In the genomic region with DNA sequence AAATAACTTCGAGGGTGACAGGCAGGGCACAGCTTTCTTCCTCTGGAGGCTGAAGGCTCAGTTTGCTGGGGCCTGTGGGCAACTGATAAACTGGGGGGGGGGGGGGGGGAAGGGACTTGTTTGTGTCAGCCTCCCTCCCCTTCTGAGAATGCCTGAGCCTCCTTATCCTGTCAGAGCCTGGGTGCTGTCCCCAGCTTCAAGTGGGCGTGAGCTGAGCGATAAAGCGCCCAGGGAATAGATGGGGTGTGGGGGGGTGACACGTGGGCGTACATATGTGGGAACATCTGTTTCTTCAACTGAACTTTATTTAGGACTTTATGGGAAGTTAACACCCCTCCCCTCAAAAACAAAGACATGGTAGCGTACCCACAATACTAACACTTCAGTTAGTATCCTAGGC, we compare ENCODE assay signal across 11 mouse cellular contexts. TPM values are rescaled to one million over a fixed set of nuclear protein-coding genes. Genes with fewer than 3 reads are reported as not detected.
DNase-seq lines count a peak whose midpoint lies in the region; ATAC-seq and TF ChIP-seq lines count a peak whose summit lies in the region.
"Had no signal": no experiment of that assay in that cellular context is flagged by ENCODE, and none has a peak within 500 bp of the region (broad histone marks: within the 10 kb centered on the region; RNA-seq: fewer than 3 reads in every experiment).

No protein-coding gene starts in this region.

- TF ChIP-seq RAD21 in MEL (IDR thresholded peaks at IDR 0.05; ENCODE audit: low read depth, low read length): no peak; the same call in 1 of the 2 replicates

- H3K27ac ChIP-seq in MEL (ENCODE audit: control insufficient read depth, low read depth, low read length): peak overlapping the region; percentile 100
- H3K27ac ChIP-seq in heart, embryonic 15.5 days: peak overlapping the region; percentile 93
- H3K27ac ChIP-seq in kidney, embryonic 14.5 days (ENCODE audit: low read depth, low read length): no peak overlapping the region

- peak overlapping the region; percentile 85 for H3K9ac ChIP-seq in MEL (ENCODE audit: control insufficient read depth, low read depth, low read length, poor library complexity, severe bottlenecking)
- peak overlapping the region; percentile 23; the same call in 1 of the 2 replicates for H3K9ac ChIP-seq in heart, embryonic 15.5 days
- no peak overlapping the region for H3K9ac ChIP-seq in kidney, embryonic 14.5 days (ENCODE audit: low read depth, low read length)
- H3K9ac ChIP-seq: embryonic facial prominence, embryonic 12.5 days had no signal

- WGBS in heart, embryonic 15.5 days: 39% methylated on average over 7 of the region's 7 CpGs
- WGBS in kidney, embryonic 14.5 days: 72% methylated on average over 7 of the region's 7 CpGs

- TF ChIP-seq POLR2A in MEL (IDR thresholded peaks at IDR 0.05; ENCODE audit: control insufficient read depth in 1 of 2, insufficient read depth in 1 of 2, low read depth in 1 of 2, low read length in 2 of 2, poor library complexity in 1 of 2): no peak

- TF ChIP-seq CTCF in MEL (IDR thresholded peaks at IDR 0.05 in 2 of 3, conservative IDR thresholded peaks at IDR 0.05 in 1 of 3; ENCODE audit: control insufficient read depth in 1 of 3, insufficient read depth in 1 of 3, low read depth in 2 of 3, low read length in 3 of 3, poor library complexity in 1 of 3, severe bottlenecking in 1 of 3): no peak

- H3K79me2 ChIP-seq in MEL (ENCODE audit: control insufficient read depth, insufficient read depth, low read length, poor library complexity): peaks cover 27% of the 10 kb centered on the region

- peak overlapping the region; percentile 84 for H3K4me2 ChIP-seq in heart, embryonic 15.5 days
- H3K4me2 ChIP-seq in kidney, embryonic 14.5 days (replicated peaks; ENCODE audit: low read depth, low read length): no peak overlapping the region

- DNase-seq in heart, adult 11 months: peak; percentile 96
- DNase-seq in heart, postnatal 4 days: no peak
- peak; percentile 98 for DNase-seq in MEL (ENCODE audit: low read depth, low spot score)
- DNase-seq in layer of hippocampus, adult 18-20 months (ENCODE audit: low spot score in 2 of 2): no peak
- no peak for DNase-seq in adrenal gland, postnatal 36 days
- DNase-seq: layer of hippocampus, adult 9-11 months had no signal

- peak; percentile 88 to 97 for TF ChIP-seq EP300 in MEL (IDR thresholded peaks at IDR 0.05; ENCODE audit: low read depth in 1 of 2, low read length in 2 of 2)

- H3K9me3 ChIP-seq in MEL (replicated peaks; ENCODE audit: insufficient read depth, low read length): no peaks in the 10 kb centered on the region
- H3K9me3 ChIP-seq in heart, embryonic 15.5 days (replicated peaks): no peaks in the 10 kb centered on the region
- H3K9me3 ChIP-seq in kidney, embryonic 14.5 days (ENCODE audit: control insufficient read depth, low read length): no peaks in the 10 kb centered on the region
- H3K9me3 ChIP-seq: embryonic facial prominence, embryonic 12.5 days had no signal

- peaks cover 0 to 18% of the 10 kb centered on the region in 2 experiments; a peak in 2 of 4 replicates for H3K36me3 ChIP-seq in MEL (ENCODE audit: control insufficient read depth in 1 of 2, insufficient read depth in 2 of 2, low read length in 2 of 2)
- no peaks in the 10 kb centered on the region for H3K36me3 ChIP-seq in heart, embryonic 15.5 days
- no peaks in the 10 kb centered on the region for H3K36me3 ChIP-seq in kidney, embryonic 14.5 days (ENCODE audit: control insufficient read depth, insufficient read depth, low read length)
- H3K36me3 ChIP-seq: embryonic facial prominence, embryonic 12.5 days had no signal

- no peaks in the 10 kb centered on the region for H3K27me3 ChIP-seq in MEL (ENCODE audit: control insufficient read depth in 1 of 2, insufficient read depth in 2 of 2, low read length in 2 of 2)
- no peaks in the 10 kb centered on the region for H3K27me3 ChIP-seq in heart, embryonic 15.5 days
- H3K27me3 ChIP-seq in kidney, embryonic 14.5 days (ENCODE audit: control insufficient read depth, insufficient read depth, low read length): peaks cover 3% of the 10 kb centered on the region; the same call in 1 of the 2 replicates

- ATAC-seq in heart, embryonic 15.5 days (replicated peaks; ENCODE audit: insufficient number of reproducible peaks, insufficient read depth, low FRiP score, low read depth): no peak
- peak; percentile 35 for ATAC-seq in megakaryocyte progenitor cell, adult 5-6 weeks (replicated peaks; ENCODE audit: poor library complexity)
- ATAC-seq in kidney, embryonic 14.5 days (ENCODE audit: low FRiP score, low TSS enrichment): no peak

- peak overlapping the region; percentile 63 to 73 for H3K4me3 ChIP-seq in MEL (ENCODE audit: control insufficient read depth in 1 of 2, insufficient read depth in 1 of 2, low read depth in 2 of 2, low read length in 2 of 2)
- peak overlapping the region; percentile 25; the same call in 1 of the 2 replicates for H3K4me3 ChIP-seq in heart, embryonic 15.5 days
- no peak overlapping the region for H3K4me3 ChIP-seq in kidney, embryonic 14.5 days (ENCODE audit: low read length)
- H3K4me3 ChIP-seq: embryonic facial prominence, embryonic 12.5 days had no signal

- H3K4me1 ChIP-seq in MEL (ENCODE audit: control insufficient read depth in 1 of 2, insufficient read depth in 2 of 2, low read length in 2 of 2): peaks cover 9 to 33% of the 10 kb centered on the region in 2 experiments
- H3K4me1 ChIP-seq in heart, embryonic 15.5 days (replicated peaks): peaks cover 59% of the 10 kb centered on the region
- H3K4me1 ChIP-seq in kidney, embryonic 14.5 days (ENCODE audit: control insufficient read depth, insufficient read depth, low read length): 0 out of 2 replicates have a peak, but pooled peaks cover 4% of the 10 kb centered on the region

TF ChIP-seq in MEL, 35 proteins besides CTCF, POLR2A, EP300 and RAD21 (continues in another document):
- TF ChIP-seq USF1 (IDR thresholded peaks at IDR 0.05; ENCODE audit: low read depth, low read length) (peak; percentile 85), GABPA (IDR thresholded peaks at IDR 0.05; ENCODE audit: low read depth, low read length) (peak; percentile 58), E2F4 (IDR thresholded peaks at IDR 0.05; ENCODE audit: borderline replicate concordance, low read depth, low read length) (no peak), ZKSCAN1 (IDR thresholded peaks at IDR 0.05; ENCODE audit: low read depth, low read length) (no peak), MYC (IDR thresholded peaks at IDR 0.05; ENCODE audit: low read depth, low read length) (peak; percentile 93), MAFK (IDR thresholded peaks at IDR 0.05; ENCODE audit: borderline replicate concordance, low read depth, low read length) (peak; percentile 79; the same call in 1 of the 2 replicates), SIN3A (IDR thresholded peaks at IDR 0.05; ENCODE audit: low read length) (peak; percentile 98), ELF1 (IDR thresholded peaks at IDR 0.05; ENCODE audit: low read depth, low read length) (peak; percentile 56), MAZ (IDR thresholded peaks at IDR 0.05; ENCODE audit: low read depth, low read length) (peak; percentile 99), NELFE (IDR thresholded peaks at IDR 0.05; ENCODE audit: low read depth, low read length) (no peak; the same call in 1 of the 2 replicates), MXI1 (IDR thresholded peaks at IDR 0.05; ENCODE audit: low read depth, low read length) (peak; percentile 98), KAT2A (conservative IDR thresholded peaks at IDR 0.05; ENCODE audit: low read depth, low read length) (peak; percentile 45; the same call in 1 of the 2 replicates), GATA1 (IDR thresholded peaks at IDR 0.05; ENCODE audit: low read depth, low read length) (peak; percentile 93), ZMIZ1 (IDR thresholded peaks at IDR 0.05; ENCODE audit: low read depth, low read length) (peak; percentile 48), CHD2 (IDR thresholded peaks at IDR 0.05; ENCODE audit: low read length) (no peak), MAX (IDR thresholded peaks at IDR 0.05; ENCODE audit: low read length) (peak; percentile 95), UBTF (IDR thresholded peaks at IDR 0.05; ENCODE audit: borderline replicate concordance, insufficient read depth, low read depth, low read length) (no peak), TAL1 (IDR thresholded peaks at IDR 0.05; ENCODE audit: low read length) (peak; percentile 91), ZNF384 (IDR thresholded peaks at IDR 0.05; ENCODE audit: low read depth, low read length) (0 out of 2 replicates have a peak, but pooled peaks have one; percentile 42), POLR2AphosphoS5 (IDR thresholded peaks at IDR 0.05; ENCODE audit: borderline replicate concordance, low read depth, low read length) (no peak), USF2 (IDR thresholded peaks at IDR 0.05; ENCODE audit: borderline replicate concordance in 1 of 2, insufficient read depth in 1 of 2, low read depth in 1 of 2, low read length in 2 of 2) (no peak), BHLHE40 (IDR thresholded peaks at IDR 0.05; ENCODE audit: borderline replicate concordance, low read depth, low read length) (peak; percentile 91)

RNA-seq across cellular contexts. Expression of a gene that starts 2.3 kb away (rescaled TPM):
- total RNA-seq in heart, postnatal 4 days (2021): 100 to 1,000 TPM in 1 of 2 experiments, 10 to 100 TPM in 1; 88.1 to 142 TPM
- total RNA-seq in MEL (2012; rRNA removed): 36.5 and 41.9 TPM in 2 replicates
- polyA plus RNA-seq in MEL (2012; ENCODE audit: insufficient read depth in 1 of 2, insufficient read length in 2 of 2, low read depth in 1 of 2, low replicate concordance in 2 of 2, missing spikeins in 1 of 2): 100 to 1,000 TPM in 1 of 2 experiments, 10 to 100 TPM in 1; 44.3 to 115 TPM
- polyA plus RNA-seq in heart, embryonic 15.5 days (2015; fragmentation: Nextera tagmentation; extraction: Ambion mirVana): 75.6 and 86.4 TPM in 2 replicates
- 42.5 and 53.5 TPM in 2 replicates for total RNA-seq in megakaryocyte progenitor cell, adult 5-6 weeks (2015)
- 49.7 and 78.9 TPM in 2 replicates for total RNA-seq in megakaryocyte progenitor cell, adult 5-6 weeks (2017)
- 10 to 100 TPM; 16.2 to 20.8 TPM for total RNA-seq in layer of hippocampus, adult 18-20 months (2021)
- total RNA-seq in adrenal gland, postnatal 36 days (2021): 10 to 100 TPM; 45.8 to 63.6 TPM
- polyA plus RNA-seq in kidney, embryonic 14.5 days (2014; fragmentation: Nextera tagmentation; extraction: Ambion mirVana): 52.5 and 78.5 TPM in 2 replicates

RNA-seq across cellular contexts. Expression of a gene that starts 2.9 kb away (rescaled TPM):
- total RNA-seq in heart, postnatal 4 days (2021): under 1 TPM; 0.11 to 0.12 TPM
- total RNA-seq in MEL (2012; rRNA removed): 0.29 and 0.46 TPM in 2 replicates
- under 1 TPM in 1 of 2 experiments, not detected in 1; 0.18 TPM for polyA plus RNA-seq in MEL (2012; ENCODE audit: insufficient read depth in 1 of 2, insufficient read length in 2 of 2, low read depth in 1 of 2, low replicate concordance in 2 of 2, missing spikeins in 1 of 2)
- 0.10 and 0.18 TPM in 2 replicates for polyA plus RNA-seq in heart, embryonic 15.5 days (2015; fragmentation: Nextera tagmentation; extraction: Ambion mirVana)
- 0.07 and 0.34 TPM in 2 replicates for total RNA-seq in megakaryocyte progenitor cell, adult 5-6 weeks (2015)
- total RNA-seq in megakaryocyte progenitor cell, adult 5-6 weeks (2017): 0.50 and 0.61 TPM in 2 replicates
- total RNA-seq in layer of hippocampus, adult 18-20 months (2021): not detected
- under 1 TPM in 1 of 2 experiments, not detected in 1; 0.36 TPM for total RNA-seq in adrenal gland, postnatal 36 days (2021)
- 0.09 TPM in 1 of 2 replicates, not detected in the other for polyA plus RNA-seq in kidney, embryonic 14.5 days (2014; fragmentation: Nextera tagmentation; extraction: Ambion mirVana)
- polyA plus RNA-seq: embryonic facial prominence, embryonic 12.5 days; neural tube, embryonic 11.5 days had no signal

Comparison
In these comparisons a context has a peak if more than half of its experiments do, and no peak if none do; other contexts are left out.
1. DNase-seq: peak in heart, adult 11 months (single experiment) and MEL (single experiment); none in heart, postnatal 4 days (single experiment), layer of hippocampus, adult 18-20 months (0 of 2) and adrenal gland, postnatal 36 days (0 of 2).